Mouse (Mus musculus): ENCODE measurements at regions not wholly inside any gene's neighbourhood (a gene's known extent, or its start where the extent isn't known, plus 50 kb on each side); places are given as distances from the start of the nearest gene placed in this dataset.

- DNase-seq = no peak
These were observed 719.5 kb upstream of the Zeb2 start for GRCm38 (mm10) chr2:45836546-45837221.

- no peak for DNase-seq
These were observed 700.9 kb upstream of the Zeb2 start for GRCm38 (mm10) chr2:45817945-45818719.

GRCm38 (mm10) chr2:45814741-45815140 is 697.5 kb upstream of the Zeb2 start:
- no peak for DNase-seq

- DNase-seq = no peak
These were observed 688.1 kb upstream of the Zeb2 start for GRCm38 (mm10) chr2:45805329-45805728.

GRCm38 (mm10) chr2:45800131-45800530 is 682.9 kb upstream of the Zeb2 start:
- DNase-seq = no peak

GRCm38 (mm10) chr2:45793561-45793960 is 676.4 kb upstream of the Zeb2 start:
- no peak for DNase-seq

GRCm38 (mm10) chr2:45789739-45790138 is 672.5 kb upstream of the Zeb2 start:
- DNase-seq = no peak

- no peak for DNase-seq
These were observed 670.7 kb upstream of the Zeb2 start for GRCm38 (mm10) chr2:45787732-45788390.

GRCm38 (mm10) chr2:45786787-45787186 is 669.6 kb upstream of the Zeb2 start:
- DNase-seq = no peak

- DNase-seq = no peak
These were observed 668.5 kb upstream of the Zeb2 start for GRCm38 (mm10) chr2:45785684-45786083.

- DNase-seq = no peak
These were observed 666.6 kb upstream of the Zeb2 start for GRCm38 (mm10) chr2:45783634-45784412.

- no peak for DNase-seq
These were observed 660.3 kb upstream of the Zeb2 start for GRCm38 (mm10) chr2:45777466-45777865.

GRCm38 (mm10) chr2:45776485-45777135 is 659.4 kb upstream of the Zeb2 start:
- DNase-seq = no peak

GRCm38 (mm10) chr2:45775691-45776090 is 658.5 kb upstream of the Zeb2 start:
- DNase-seq = no peak

- DNase-seq = no peak
These were observed 657.2 kb upstream of the Zeb2 start for GRCm38 (mm10) chr2:45774416-45774815.

- DNase-seq = no peak
These were observed 640.0 kb upstream of the Zeb2 start for GRCm38 (mm10) chr2:45757176-45757575.

- no peak for DNase-seq
These were observed 639.2 kb upstream of the Zeb2 start for GRCm38 (mm10) chr2:45756395-45756794.

GRCm38 (mm10) chr2:45751746-45752145 is 634.6 kb upstream of the Zeb2 start:
- no peak for DNase-seq

GRCm38 (mm10) chr2:45749379-45749778 is 632.2 kb upstream of the Zeb2 start:
- DNase-seq = no peak

- DNase-seq = no peak
These were observed 630.4 kb upstream of the Zeb2 start for GRCm38 (mm10) chr2:45747263-45748236.

GRCm38 (mm10) chr2:45746606-45747005 is 629.4 kb upstream of the Zeb2 start:
- no peak for DNase-seq
